Mouse (Mus musculus) thymus, adult 18-20 months (tissue): ENCODE data around the gene Tmc8.

Source experiments
- DNase-seq, 2 experiments: peaks; one replicate each; pipeline ENCODE4 v3.0.0; 2022; ENCODE audit warnings: mixed read lengths in 2 of 2

Gene Tmc8

DNA sequence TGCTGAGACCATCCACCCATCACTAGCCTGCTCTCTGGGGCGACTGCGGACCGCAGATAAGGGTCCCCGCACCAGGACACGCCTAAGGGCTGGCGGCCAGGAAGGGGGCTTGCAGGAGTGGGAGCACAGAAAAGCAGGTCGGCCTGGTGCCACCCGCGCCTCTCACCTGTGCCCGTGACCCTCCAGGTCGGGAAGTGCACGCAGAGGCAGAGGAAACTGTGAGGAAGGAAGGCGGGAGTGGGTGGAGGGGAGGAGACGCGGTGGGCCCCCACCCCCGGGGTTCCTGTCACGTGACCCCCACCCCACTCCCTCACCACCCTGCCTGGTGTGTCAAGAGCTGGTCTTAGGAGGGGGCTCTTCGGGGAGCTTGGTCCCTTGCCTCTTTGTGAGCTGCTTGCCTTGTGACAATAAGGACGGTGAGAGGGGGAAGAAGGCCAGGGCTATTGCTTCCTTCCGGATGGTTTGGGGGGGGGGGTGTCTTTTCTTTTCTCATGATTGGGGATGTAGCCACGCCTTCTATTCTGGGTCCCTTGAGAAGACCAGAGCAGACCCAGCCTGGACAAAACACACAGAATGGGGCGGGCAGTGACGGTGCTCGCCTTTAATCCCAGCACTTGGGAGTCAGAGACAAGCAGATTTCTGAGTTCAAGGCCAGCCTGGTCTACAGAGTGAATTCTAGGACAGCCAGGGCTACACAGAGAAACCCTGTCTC lies at the start of gene Tmc8, which contains the start of gene Tmc6:
TSS of gene Tmc8 (plus strand) at position 84 of the 712 bp plus-strand sequence.
TSS of gene Tmc6 (minus strand) at position 206 of the 712 bp plus-strand sequence.
- peak; percentile 86 to 92 for DNase-seq

DNA sequence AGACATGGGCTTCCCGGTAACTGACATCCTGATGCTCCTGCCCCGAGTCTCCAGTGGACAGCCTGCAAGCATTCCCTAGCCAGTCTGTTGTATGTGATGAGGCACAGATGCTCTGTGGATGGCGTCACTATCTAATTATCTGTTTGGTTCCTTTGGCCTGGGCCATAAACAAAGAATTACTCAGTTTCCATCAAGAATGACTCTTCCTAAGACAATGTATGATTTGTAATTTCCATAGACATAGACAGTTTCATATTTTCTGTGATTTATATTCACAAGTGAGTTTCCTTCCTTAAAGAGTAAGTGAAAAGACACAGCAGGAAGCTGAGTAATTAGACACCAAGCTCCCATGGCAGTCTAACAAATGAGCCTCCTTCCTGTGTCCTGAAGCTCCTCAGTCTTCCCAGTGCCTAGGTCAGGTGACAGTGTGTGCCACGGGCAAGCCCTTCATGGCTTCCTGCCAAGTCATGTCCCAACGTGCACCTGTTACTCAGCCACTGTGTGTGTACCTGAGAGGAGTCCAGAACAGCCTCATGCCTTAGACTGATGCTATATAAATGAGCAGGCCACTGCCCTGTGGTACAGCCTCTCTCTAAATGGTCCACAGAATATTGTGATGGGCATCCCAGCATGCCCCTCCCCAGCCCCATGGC lies 45.7 kb upstream of the Tmc8 start:
- DNase-seq, result no peak

DNA sequence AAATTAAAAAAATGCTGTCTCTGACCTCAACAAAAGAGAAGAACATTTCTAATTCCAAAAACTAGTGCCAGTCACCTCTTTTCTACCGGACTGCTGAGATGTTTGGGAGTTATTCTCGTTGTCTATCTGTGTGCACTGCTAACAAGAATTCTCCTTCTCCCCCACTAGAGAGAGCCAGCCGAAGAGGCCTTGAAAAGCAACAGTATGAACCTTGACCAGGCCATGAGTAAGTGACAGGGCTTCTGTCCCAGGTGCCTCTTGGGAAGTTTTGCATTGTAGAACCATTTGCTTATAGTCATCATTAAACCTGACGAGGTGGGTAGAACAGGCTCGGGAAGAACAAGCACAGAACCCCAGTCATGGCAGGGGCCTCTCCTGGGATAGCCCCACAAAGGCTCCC lies 43.8 kb upstream of the Tmc8 start:
- DNase-seq, result no peak

DNA sequence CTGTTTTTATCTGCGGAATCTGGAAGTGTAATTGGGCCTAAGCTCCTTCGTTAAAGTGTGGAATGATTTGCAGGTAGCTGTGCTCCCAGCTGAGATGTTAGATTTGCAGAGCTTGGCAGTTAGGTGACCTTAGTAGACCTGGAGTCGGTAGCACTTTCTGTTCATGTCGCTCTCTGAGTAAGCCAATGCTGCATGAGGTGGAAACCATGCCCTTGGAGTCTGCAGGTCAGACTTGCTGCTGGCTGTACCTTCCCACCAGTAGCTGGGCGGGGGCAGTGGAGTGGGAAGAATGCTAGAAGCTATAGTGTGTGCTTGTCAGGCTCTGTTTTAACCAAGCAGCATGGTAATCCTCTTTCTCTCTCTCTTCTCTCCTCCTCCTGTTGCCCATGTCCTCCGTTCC lies 40.7 kb upstream of the Tmc8 start:
- no peak for DNase-seq

DNA sequence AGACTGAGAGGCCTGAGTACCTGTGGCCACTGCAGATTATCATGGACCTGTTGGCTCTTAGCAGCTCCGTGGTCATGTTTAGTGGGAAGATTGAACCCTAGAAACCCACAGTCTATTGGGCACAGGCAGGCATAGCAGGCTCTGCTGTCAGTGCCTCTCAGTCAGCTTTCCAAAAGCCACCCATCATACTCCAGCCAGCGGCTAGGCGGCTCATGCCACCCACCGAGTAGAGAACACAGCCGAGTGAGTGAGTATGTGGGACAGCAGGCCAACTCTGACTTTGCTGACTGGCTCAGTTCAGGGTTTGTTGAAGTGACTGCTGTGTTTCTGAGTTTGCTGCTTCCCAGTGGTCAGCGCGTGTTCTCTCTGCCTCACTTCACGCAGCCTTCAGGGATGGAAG lies 39.6 kb upstream of the Tmc8 start:
- no peak for DNase-seq

DNA sequence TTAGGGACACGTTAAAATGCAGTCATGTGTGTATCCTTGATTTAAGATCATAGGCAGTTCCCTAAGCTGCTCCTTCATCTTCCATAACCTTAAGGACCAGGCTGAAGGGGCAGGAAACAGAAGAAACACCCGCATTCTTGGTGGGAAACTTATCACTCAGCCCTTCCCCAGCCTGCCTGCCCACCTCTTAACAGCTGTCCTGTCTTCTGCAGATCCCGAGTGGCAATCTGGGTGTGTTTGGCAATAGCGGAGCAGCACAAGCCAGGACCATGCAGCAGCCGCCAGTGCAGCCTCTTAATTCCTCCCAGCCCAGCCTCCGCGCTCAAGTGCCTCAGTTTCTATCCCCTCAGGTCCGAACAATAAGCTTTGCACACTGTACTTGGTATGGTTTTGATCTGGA lies 39.2 kb upstream of the Tmc8 start:
- no peak for DNase-seq

DNA sequence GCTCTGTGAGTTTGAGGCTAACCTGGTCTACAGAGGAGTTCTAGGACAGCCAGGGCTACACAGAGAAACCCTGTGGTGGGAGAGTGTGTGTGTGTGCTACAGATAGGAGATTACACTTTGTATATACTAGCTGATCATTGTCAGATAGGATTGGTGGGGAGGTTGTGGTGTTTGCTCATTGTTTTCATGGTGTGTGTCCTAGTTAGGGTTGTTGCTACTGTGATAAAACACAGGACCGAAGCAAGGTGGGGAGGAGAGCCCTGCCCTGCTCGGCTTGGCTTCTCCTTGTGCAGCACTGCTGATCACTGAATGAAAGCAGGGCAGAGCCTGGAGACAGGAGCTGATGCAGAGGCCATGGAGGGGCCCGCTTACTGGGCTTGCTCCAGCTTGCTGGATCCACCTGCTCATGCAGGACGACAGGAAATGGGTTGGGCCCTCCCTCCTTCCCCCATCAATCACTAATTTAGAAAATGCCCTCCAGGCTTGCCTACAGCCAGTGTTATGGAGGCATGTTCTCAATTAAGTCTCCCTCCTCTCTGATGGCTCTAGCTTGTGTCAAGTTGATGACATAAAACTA lies 38.3 kb upstream of the Tmc8 start:
- DNase-seq, result no peak

DNA sequence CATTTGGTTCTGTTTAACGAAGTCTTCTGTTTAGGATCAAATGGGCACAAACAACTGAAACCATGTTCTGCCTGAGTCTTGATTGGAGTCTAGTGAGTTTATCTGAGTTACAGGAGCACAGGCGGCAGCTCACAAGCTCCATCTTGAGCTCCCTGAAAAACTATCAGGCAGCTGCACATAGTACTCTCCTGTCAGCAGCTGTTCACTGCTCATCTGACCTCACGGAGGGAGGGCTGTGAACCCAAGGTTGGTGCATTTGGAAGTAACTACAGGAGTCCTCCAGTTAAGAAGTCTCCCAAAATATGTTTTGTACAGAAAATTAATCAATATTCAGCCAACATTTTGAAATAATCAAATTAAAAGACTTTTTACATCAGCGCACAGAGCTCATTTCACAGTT lies 33.2 kb upstream of the Tmc8 start:
- no peak for DNase-seq

DNA sequence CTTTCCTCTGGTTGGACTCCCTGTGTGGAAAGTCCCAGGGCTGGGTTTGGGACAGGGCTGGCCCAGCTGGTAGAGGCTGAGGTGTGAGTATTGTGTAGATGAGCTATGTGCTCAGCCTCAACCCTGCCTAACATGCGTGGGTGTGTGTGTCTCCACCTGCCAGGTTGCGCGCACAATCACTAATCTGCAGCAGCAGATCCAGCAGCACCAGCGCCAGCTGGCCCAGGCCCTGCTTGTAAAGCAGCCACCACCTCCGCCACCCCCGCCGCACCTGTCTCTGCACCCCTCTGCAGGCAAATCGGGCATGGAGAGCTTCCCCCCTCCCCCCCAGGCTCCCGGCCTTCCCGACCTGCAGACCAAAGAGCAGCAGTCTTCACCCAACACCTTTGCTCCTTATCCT lies 32.5 kb upstream of the Tmc8 start:
- no peak for DNase-seq

DNA sequence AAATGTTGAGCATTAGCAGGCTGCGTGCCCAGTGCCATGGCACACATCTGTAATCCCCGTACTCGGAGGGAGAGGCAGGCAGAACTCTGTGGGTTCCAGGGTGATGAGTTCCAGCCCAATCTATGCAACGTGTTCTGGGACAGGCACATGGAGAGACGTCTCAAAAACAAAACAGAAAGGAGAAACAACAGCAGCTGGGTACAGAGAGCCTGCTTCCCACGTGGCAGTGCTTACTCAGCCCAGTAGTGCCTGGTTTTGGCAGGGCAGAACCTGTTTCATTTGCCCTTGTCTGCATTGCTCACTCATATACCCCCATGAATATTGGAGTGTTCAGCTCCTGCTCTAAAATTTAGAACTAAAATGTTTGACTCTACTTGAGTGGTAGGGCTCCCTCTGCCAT lies 30.3 kb upstream of the Tmc8 start:
- DNase-seq, result no peak

DNA sequence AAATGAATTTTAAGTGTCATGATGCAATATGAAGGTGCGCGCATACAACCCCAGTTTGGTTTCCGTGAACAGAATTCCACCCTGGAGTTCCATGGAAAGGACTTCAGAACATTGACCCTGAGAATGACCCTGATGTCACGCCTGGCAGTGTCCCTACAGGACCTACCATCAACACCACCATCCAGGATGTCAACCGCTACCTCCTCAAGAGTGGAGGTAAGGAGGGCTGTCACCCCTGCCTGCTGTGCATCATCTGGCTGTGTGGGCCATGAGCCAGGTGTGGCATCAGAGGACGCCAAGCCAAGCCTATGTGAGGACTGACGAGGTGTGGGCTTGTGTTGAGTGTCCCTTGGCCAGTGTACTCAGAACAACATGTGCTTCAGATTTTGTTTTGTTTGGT lies 26.0 kb upstream of the Tmc8 start:
- no peak for DNase-seq

DNA sequence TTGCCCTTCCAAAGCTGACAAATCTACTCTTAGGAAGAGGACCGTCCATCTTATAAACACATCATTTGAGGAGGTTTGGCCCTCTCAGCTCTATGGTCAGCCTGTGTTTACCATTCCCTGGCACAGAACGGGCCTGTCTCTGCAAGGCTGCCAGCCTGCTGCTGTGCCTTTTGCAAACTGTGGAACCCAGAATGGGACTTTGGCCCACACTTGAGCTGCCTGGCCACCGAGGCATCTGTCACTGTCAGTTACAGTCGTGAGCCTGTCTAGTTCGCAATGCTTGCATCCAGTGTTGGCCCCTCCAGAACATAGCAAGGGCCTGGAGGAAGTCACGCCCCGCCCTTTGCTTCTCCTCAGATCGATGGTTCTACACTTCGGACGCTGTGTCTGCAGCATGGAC lies 22.6 kb upstream of the Tmc8 start:
- no peak for DNase-seq

DNA sequence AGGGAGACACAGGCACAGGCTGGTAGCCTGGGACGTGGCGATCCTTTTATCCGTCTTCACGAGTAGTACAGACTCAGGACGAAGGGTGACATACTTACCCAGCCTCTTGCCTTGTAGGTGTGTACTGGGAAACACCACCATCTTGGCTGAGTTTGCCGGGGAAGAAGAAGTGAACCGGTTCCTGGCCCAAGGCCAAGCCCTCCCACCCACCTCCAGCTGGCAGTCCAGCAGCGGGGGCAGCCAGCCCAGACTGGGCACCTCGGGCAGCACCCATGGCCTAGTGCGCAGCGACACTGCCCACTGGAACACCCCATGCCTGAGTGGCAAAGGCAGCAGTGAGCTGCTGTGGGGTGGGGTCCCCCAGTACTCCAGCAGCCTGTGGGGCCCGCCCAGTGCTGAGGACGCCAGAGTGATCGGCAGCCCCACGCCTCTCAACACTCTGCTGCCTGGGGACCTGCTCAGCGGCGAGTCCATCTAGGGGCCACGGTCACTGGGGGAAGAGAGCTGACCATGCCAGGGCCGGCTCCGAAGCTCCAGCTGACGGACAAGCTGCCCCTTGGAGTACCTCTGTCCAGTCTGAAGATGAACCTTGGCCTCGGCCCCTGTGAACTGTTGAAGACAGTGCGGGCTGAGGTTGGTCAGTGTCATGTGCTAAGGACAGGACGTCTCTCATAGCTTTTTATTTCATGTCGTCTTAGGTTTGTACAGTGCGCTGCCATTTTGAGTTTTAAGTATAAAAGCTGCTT lies 21.3 kb upstream of the Tmc8 start:
- no peak for DNase-seq

DNA sequence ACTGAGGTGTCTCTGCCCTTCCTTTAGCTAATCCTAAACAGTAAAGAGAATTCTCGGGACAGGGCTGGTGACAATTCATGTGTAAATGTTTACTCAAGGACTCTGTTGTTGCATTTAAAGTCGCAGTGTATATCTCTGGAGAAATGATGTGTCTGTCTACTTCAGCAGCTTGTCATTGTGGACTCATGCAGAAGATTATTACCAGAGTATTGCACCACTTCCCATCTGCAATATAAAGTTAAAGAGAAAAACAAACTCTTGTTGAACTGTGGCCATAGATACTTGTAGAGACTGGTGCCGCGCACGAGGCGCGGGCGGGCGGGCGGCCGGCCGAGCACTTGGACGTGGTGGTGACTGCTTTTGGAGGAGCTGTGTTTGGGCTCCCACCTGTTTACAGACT lies 20.1 kb upstream of the Tmc8 start:
- DNase-seq, result no peak

DNA sequence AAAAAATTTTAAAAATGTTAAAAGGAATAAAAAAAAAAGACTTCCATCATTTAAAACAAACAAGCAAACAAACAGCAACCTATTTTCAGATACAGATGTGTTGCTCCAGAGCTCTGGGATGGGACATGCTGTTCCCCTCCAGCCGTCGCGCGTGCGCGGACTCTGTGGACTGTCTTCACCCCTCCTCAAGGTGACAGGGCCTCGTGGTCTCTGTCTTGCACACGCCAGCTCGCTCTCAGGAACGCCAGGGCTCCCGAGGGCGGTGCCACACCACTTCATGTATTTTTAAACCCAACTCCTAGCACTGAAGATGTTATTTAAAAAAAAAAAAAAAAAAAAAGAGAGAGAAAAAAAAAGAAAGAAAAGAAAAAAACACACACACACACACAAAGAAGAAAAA lies 19.6 kb upstream of the Tmc8 start:
- DNase-seq, result no peak

DNA sequence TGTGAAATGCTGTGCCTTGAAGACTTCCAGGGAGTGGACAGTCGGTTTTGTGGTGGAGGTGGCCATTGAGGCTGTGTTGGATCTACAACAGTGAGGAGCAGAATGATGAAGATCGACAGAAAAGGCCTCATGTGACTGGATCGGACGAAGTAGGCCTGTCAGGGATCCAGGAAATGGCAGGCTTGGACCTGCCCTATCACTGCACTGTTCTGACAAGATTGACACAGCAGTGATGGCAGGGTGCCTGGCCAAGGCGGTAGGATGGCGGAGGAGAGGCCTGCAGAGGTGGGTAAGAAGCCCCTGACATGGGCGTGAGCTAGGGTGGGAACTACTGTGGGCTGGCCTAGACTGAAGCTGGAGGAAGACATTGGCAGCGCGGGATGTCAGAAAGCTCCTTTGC lies 17.6 kb upstream of the Tmc8 start:
- no peak for DNase-seq

DNA sequence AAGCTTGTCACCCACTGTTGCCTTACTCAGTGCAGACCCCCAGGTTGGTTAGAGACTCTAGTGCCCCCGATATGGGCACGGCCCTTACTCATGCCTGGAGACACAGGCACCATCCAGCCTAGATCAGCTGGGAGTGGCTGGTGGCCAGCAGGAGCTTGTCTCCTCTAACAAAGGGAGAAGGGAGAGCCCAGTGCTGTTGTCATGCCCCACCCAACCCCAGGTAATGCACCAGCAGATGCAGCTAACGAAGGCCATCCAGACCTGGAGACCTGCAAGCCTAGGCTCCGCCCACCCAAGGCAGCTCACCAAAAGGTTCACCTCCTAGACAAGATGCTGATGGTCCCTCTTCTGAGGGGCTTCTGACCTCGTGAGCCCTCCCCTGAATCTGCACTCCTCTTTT lies 16.5 kb upstream of the Tmc8 start:
- DNase-seq, result no peak

DNA sequence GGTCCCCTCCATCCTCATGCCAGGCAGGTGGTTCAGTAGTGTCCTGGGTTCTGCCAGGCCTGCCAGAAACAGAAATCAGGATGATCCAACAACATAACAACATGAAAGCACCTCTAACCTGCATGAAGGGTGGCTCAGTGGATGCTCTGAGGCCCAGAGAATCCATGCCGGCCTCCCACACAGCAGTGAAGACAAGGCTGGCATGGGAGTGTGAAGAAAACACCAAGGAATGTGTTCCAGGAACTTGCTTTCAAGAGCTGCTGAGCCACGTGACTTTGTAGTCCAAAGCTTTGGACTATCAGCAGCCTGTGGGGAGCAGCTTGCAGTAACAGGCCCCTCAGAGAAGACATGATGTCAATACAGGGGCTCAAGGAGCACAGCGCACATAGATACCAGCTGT lies 15.6 kb upstream of the Tmc8 start:
- no peak for DNase-seq

DNA sequence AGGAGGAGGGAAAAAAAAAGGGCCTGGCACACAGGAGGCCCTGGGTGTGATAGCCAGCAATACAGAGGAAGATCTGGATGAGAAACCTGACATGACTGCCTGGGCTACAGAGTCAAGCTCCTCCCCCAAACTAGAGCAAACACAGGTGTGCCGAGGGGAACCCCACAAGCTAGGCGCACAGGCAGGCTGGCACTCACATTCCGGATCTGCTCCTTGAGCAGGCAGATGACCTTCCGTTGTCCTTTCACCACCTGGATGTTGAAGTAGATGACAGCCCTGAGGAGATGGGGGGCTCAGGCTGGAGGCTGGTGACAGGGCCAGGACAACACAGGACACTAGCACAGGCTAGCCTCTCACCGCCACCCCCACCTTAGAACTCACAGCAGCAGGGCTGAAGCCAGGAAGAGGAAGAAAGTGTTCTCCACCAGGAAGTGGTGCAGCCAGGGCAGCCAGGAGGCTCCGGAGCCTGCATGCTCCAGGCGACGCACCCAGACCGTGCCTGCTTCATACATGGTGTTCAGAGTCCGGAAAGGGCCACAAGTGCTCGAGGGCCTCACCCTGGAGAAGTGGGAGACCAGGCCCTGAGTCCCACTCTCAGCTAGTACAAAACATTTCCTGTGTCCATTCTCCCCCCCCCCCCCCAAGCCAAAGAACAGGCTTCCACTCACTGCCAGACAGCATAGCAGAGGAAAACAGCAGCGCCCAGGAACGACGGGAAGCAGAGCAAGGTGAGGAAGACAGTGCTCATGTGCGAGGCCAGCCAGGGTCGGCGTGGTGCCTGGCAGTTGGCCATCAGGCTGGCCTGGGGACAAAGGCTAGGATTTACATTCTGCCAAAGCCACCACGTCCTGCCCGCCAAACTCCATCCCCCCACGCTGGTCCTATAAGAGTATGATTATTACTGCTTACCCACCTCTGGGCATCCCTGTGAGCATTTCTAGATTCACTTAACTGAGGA lies 12.9 kb upstream of the Tmc8 start:
- no peak for DNase-seq

DNA sequence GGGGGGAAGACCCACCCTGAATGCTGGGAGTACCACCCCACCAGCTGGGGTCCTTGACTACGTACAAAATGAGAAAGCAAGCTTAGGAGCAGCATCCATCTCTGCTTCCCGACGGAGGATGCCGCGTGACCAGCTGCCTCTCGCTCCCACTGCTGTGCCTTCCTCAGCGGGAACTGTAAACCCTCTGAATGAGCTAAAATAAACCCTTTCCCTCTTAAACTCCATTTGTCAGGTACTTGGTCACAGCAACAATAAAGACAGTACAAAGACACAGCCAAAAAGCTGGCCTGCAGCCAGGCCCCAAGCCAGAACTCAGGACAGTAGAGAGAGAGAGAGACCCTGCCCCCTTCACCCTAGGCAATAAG lies 12.2 kb upstream of the Tmc8 start:
- DNase-seq, result no peak

DNA sequence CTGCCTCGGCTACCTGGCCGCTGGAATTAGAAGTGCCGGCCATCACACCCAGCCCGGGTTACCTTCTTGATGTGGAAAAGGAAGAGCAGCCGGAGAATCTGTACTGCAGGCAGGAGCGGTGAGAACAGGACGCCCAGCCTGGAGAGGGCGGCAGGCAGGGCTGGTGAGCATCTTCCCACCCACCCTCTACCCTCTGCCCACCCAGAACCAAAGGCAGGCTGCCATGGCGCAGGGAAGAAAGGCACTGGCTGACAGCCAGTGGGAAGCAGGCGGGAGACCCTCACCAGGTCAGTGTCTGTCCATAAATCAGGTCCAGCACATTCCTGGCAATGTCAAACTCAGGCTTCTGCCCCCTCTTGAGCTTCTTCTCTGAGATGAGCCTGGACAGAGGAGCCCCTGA lies 11.5 kb upstream of the Tmc8 start:
- no peak for DNase-seq

DNA sequence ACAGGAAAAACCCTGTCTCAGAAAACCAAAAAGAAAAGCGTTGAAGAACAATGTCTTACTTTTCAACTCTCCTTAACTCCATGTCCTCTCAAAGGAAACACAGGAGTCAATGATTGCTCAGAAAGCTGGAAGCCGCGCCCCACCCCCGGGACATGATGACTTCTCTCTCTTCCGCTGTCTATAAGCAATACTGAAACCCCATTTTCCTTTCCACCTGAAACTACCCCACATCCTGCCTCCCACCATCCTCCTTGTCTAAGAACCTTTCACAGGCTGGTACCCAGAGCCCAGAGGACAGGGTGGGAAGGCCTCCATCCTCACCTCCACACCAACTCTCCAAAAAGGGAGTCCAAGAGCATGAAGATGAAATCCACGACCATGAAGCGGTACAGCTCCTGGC lies 9.5 kb upstream of the Tmc8 start:
- no peak for DNase-seq

DNA sequence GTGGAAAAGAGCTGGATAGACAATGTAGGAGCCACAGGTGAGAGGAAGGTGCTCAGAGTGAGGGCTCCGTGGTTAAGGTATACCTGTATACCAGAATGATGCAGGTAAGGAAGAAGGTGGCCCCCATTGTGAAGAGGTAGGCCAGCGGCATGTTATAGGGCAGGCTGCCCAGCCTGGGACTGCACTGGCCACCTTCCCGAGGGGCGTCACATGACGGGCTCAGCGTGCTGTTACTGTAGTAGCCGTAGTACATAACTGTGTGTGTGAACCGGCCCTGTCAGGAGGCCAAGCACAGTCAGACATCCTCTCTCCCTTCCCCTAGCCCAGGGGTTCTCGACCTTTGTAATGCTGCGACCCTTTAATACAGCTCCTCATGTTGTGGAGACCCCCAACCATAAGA lies 7.0 kb upstream of the Tmc8 start:
- DNase-seq, result no peak
